Mouse (Mus musculus) adrenal gland, adult 2 months (tissue): Measurements from ENCODE around the gene Nosip. TPM values are rescaled to one million over a fixed set of nuclear protein-coding genes. Genes with fewer than 3 reads are reported as not detected.
"Not testable (repeated sequence)": the region's sequence is repeated elsewhere in the genome, so short reads cannot be mapped to it uniquely, and the experiment has no call there.

Experiments
- DNase-seq: peaks from one replicate; pipeline ENCODE4 v3.0.0; 2021
- polyA plus RNA-seq: library from polyadenylated mRNA; depleted of rRNA; stranded (reverse); fragments of >200 nt; gene quantifications from 2 replicates; pipeline ENCODE4 v1.2.3, GENCODE M21; 2012
- total RNA-seq, 2 experiments: library from RNA; stranded (reverse); gene quantifications; 2 replicates each; pipeline ENCODE4 v1.2.3; 2021

Gene Nosip
- total and polyA plus RNA-seq, 3 experiments, result 40.2 to 89.9 (median 58.1) TPM

GRCm38 (mm10) chr7:45090251-45090977 is 28.2 kb downstream of the Nosip start:
- no peak for DNase-seq

GRCm38 (mm10) chr7:45091001-45091990 is 29.1 kb downstream of the Nosip start:
- no peak for DNase-seq

GRCm38 (mm10) chr7:45092048-45092447 is 29.8 kb downstream of the Nosip start, which contains the start of gene Rcn3:
Gene Rcn3 (minus strand): TSS chr7:45092221.
- DNase-seq, result peak; percentile 80

GRCm38 (mm10) chr7:45092828-45093515 is 30.7 kb downstream of the Nosip start:
- no peak for DNase-seq

GRCm38 (mm10) chr7:45093516-45093905 is 31.3 kb downstream of the Nosip start:
- DNase-seq, result no peak

GRCm38 (mm10) chr7:45094121-45094520 is 31.9 kb downstream of the Nosip start:
- DNase-seq, result no peak

- no peak for DNase-seq
Measured at GRCm38 (mm10) chr7:45095367-45095766, 33.1 kb downstream of the Nosip start.

- DNase-seq, result not testable (repeated sequence)
Measured at GRCm38 (mm10) chr7:45095965-45096364, 33.7 kb downstream of the Nosip start.

GRCm38 (mm10) chr7:45097479-45097878 is 35.2 kb downstream of the Nosip start:
- no peak for DNase-seq

GRCm38 (mm10) chr7:45098541-45099240 is 36.5 kb downstream of the Nosip start:
- no peak for DNase-seq

- DNase-seq, result peak; percentile 72
Measured at GRCm38 (mm10) chr7:45100046-45100445, 37.8 kb downstream of the Nosip start.

- DNase-seq, result no peak
Measured at GRCm38 (mm10) chr7:45102441-45102840, 40.2 kb downstream of the Nosip start.

- DNase-seq, result peak; percentile 44
Measured at GRCm38 (mm10) chr7:45102940-45103585, 40.8 kb downstream of the Nosip start.

GRCm38 (mm10) chr7:45103652-45104180 is 41.5 kb downstream of the Nosip start, which contains the start of gene Fcgrt:
Gene Fcgrt (minus strand): TSS chr7:45103851.
- peak; percentile 95 for DNase-seq

- no peak for DNase-seq
Measured at GRCm38 (mm10) chr7:45104941-45105340, 42.7 kb downstream of the Nosip start.

- DNase-seq, result no peak
Measured at GRCm38 (mm10) chr7:45105491-45105890, 43.3 kb downstream of the Nosip start.

- no peak for DNase-seq
Measured at GRCm38 (mm10) chr7:45106441-45106840, 44.2 kb downstream of the Nosip start.

GRCm38 (mm10) chr7:45107052-45107645 is 44.9 kb downstream of the Nosip start:
- DNase-seq, result no peak

GRCm38 (mm10) chr7:45110089-45110488 is 47.9 kb downstream of the Nosip start:
- DNase-seq, result not testable (repeated sequence)

GRCm38 (mm10) chr7:45111940-45112339 is 49.7 kb downstream of the Nosip start:
- DNase-seq, result no peak
